Mouse (Mus musculus): ENCODE measurements at regions not wholly inside any gene's neighbourhood (a gene's known extent, or its start where the extent isn't known, plus 50 kb on each side); places are given as distances from the start of the nearest gene placed in this dataset.

DNA sequence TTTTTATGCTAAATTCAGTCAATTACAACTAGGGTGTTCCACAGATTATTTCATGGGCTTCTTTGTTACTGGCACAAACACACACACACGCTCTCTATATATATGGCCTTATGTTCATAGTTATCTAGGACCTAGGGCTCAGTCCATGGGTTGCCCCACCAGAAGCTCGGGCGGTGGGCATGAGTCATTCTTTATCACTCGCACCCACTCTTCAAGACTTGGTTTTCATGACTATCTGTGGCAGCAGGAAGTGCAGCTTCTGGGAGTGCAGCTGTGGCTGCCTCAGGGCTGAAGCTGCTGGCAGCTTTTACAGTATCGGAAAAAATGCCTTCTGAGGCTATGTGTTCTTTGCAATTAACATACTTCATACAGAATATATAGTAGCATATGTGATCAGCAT is 198.7 kb downstream of the Ipo11 start:
- 94% methylated on average over 5 of the region's 5 CpGs for WGBS
- Histone ChIP-seq H3K27me3 (replicated peaks; ENCODE audit: control insufficient read depth, insufficient read depth, low read length) (no peaks in the 10 kb centered on the region), H3K4me1 (ENCODE audit: control insufficient read depth, insufficient read depth, low read length) (no peaks in the 10 kb centered on the region), H3K36me3 (ENCODE audit: control insufficient read depth, insufficient read depth, low read length) (no peaks in the 10 kb centered on the region), H3K4me3 (ENCODE audit: insufficient read depth, low read depth, low read length) (no peak overlapping the region), H3K27ac (ENCODE audit: insufficient read depth, low read depth, low read length) (no peak overlapping the region)
- no peak for TF ChIP-seq CTCF (conservative IDR thresholded peaks at IDR 0.05; ENCODE audit: insufficient read depth, insufficient read length, low read depth, low read length)
- TF ChIP-seq POLR2A (IDR thresholded peaks at IDR 0.05; ENCODE audit: low read depth, low read length): no peak
- DNase-seq: no peak

DNA sequence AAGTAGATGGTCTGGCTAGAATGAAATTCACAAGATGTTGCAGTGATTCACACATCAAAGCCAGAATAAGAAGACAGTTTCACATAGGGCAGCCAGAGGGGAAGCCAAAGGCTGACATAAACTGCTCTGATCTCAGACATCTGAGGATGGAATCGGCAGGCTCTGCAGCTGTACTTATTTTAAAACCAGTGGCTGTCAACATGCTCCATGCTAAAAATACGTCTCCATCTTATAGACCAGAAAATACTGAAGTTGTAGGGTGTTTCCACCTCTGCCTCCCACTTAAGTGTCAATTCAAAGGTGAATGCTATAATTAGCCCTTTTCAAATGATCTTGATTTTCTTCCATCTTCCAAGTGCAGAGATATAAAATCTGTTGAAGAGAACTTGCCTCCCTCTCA is 202.4 kb downstream of the Ipo11 start:
- Histone ChIP-seq H3K36me3 (ENCODE audit: control insufficient read depth, insufficient read depth, low read length) (no peaks in the 10 kb centered on the region), H3K4me1 (ENCODE audit: control insufficient read depth, insufficient read depth, low read length) (no peaks in the 10 kb centered on the region), H3K4me3 (ENCODE audit: insufficient read depth, low read depth, low read length) (no peak overlapping the region), H3K27me3 (replicated peaks; ENCODE audit: control insufficient read depth, insufficient read depth, low read length) (no peaks in the 10 kb centered on the region), H3K27ac (ENCODE audit: insufficient read depth, low read depth, low read length) (no peak overlapping the region)
- DNase-seq: no peak
- 70% methylated on average over 2 of the region's 2 CpGs for WGBS
- TF ChIP-seq CTCF (conservative IDR thresholded peaks at IDR 0.05; ENCODE audit: insufficient read depth, insufficient read length, low read depth, low read length) (no peak), POLR2A (IDR thresholded peaks at IDR 0.05; ENCODE audit: low read depth, low read length) (no peak)

DNA sequence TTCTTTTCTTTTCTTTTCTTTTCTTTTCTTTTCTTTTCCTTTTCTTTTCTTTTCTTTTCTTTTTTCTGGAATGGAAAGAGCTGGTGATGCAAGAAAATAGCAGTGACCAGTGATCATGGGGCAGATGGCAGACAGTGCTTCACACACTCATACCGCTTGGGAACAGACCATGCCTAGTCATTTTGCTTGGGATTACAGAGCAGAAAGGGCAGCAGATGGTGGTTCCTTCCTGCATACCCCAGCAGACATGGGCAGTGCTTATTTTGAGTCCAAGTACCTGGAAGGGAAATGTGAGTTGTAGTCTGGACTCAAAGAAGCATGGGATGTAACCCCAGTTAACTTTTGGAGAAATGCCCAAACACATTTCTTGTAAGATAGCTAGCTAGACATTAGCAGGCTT is 203.9 kb downstream of the Ipo11 start:
- Histone ChIP-seq H3K4me1 (ENCODE audit: control insufficient read depth, insufficient read depth, low read length) (no peaks in the 10 kb centered on the region), H3K27me3 (replicated peaks; ENCODE audit: control insufficient read depth, insufficient read depth, low read length) (no peaks in the 10 kb centered on the region), H3K27ac (ENCODE audit: insufficient read depth, low read depth, low read length) (no peak overlapping the region), H3K4me3 (ENCODE audit: insufficient read depth, low read depth, low read length) (no peak overlapping the region), H3K36me3 (ENCODE audit: control insufficient read depth, insufficient read depth, low read length) (no peaks in the 10 kb centered on the region)
- peak; percentile 31 for DNase-seq
- WGBS: 91% methylated on average over 1 of the region's 1 CpGs
- TF ChIP-seq CTCF (conservative IDR thresholded peaks at IDR 0.05; ENCODE audit: insufficient read depth, insufficient read length, low read depth, low read length): no peak
- no peak for TF ChIP-seq POLR2A (IDR thresholded peaks at IDR 0.05; ENCODE audit: low read depth, low read length)

DNA sequence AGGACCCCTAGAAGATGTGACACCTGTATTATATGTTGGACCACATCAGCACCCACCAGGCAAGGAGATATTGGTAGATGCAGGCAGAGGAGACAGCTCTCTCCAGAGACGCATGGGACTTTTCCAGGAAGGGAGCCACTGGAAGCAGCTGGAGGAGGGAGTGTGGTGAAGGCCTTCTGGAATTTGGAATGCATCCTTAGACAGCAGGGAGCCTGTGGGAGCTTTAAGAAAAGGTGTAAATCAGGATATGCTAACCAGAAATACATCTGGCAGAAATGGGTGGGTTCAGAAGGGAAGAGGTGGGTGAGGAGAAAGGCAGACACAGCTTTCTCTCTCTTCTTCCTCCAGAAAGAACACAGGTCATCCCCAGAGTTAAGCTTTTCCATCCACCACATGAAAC is 213.4 kb downstream of the Ipo11 start:
- Histone ChIP-seq H3K4me1 (ENCODE audit: control insufficient read depth, insufficient read depth, low read length) (no peaks in the 10 kb centered on the region), H3K27me3 (replicated peaks; ENCODE audit: control insufficient read depth, insufficient read depth, low read length) (no peaks in the 10 kb centered on the region), H3K27ac (ENCODE audit: insufficient read depth, low read depth, low read length) (no peak overlapping the region), H3K4me3 (ENCODE audit: insufficient read depth, low read depth, low read length) (no peak overlapping the region), H3K36me3 (ENCODE audit: control insufficient read depth, insufficient read depth, low read length) (no peaks in the 10 kb centered on the region)
- no peak for DNase-seq
- WGBS: 61% methylated on average over 1 of the region's 1 CpGs
- TF ChIP-seq CTCF (conservative IDR thresholded peaks at IDR 0.05; ENCODE audit: insufficient read depth, insufficient read length, low read depth, low read length) (no peak), POLR2A (IDR thresholded peaks at IDR 0.05; ENCODE audit: low read depth, low read length) (no peak)

DNA sequence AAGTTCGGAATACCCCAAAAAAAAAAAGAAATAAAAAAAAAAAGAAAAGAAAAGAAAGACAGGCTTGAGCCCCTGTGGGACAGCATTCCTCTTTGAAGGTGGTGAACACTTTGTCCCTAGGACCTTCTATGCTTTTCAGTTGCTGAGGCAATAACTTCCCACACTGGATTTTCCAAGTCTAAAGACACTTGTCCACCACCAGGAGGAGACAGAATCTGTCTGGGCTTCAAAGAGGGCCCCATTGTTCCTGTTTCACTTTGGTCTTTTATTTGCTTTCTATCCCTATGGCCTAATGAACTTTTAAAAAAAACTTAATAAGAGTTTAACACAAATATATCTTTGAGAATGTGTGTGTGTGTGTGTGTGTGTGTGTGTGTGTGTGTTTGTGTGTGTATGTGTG is 215.6 kb downstream of the Ipo11 start:
- TF ChIP-seq POLR2A (IDR thresholded peaks at IDR 0.05; ENCODE audit: low read depth, low read length) (no peak), CTCF (conservative IDR thresholded peaks at IDR 0.05; ENCODE audit: insufficient read depth, insufficient read length, low read depth, low read length) (no peak)
- Histone ChIP-seq H3K4me1 (ENCODE audit: control insufficient read depth, insufficient read depth, low read length) (no peaks in the 10 kb centered on the region), H3K36me3 (ENCODE audit: control insufficient read depth, insufficient read depth, low read length) (no peaks in the 10 kb centered on the region), H3K4me3 (ENCODE audit: insufficient read depth, low read depth, low read length) (no peak overlapping the region), H3K27ac (ENCODE audit: insufficient read depth, low read depth, low read length) (no peak overlapping the region), H3K27me3 (replicated peaks; ENCODE audit: control insufficient read depth, insufficient read depth, low read length) (no peaks in the 10 kb centered on the region)
- 90% methylated on average over 1 of the region's 1 CpGs for WGBS
- DNase-seq: peak; percentile 11

DNA sequence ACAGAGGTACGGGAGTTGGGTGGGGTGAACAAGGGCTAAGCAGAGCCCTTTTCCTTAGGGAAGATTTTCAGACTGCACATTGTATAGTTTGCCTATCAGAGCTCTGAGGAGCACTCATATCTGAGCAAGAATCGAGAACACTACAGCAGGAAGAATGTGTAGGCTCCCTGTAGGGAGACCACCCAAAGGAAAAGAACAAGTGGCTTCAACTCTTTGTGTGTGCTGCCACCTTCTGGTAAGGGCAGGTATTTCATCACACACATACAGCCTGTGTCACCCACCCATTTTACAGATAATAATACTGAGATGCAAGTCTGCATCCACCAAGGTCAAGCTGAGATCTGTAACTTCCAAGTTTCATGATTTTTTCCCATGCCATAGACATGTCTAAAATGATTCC is 221.0 kb downstream of the Ipo11 start:
- Histone ChIP-seq H3K4me1 (ENCODE audit: control insufficient read depth, insufficient read depth, low read length) (no peaks in the 10 kb centered on the region), H3K4me3 (ENCODE audit: insufficient read depth, low read depth, low read length) (no peak overlapping the region), H3K27ac (ENCODE audit: insufficient read depth, low read depth, low read length) (no peak overlapping the region), H3K36me3 (ENCODE audit: control insufficient read depth, insufficient read depth, low read length) (no peaks in the 10 kb centered on the region), H3K27me3 (replicated peaks; ENCODE audit: control insufficient read depth, insufficient read depth, low read length) (no peaks in the 10 kb centered on the region)
- no peak for DNase-seq
- 36% methylated on average over 2 of the region's 2 CpGs for WGBS
- peak; percentile 41 for TF ChIP-seq CTCF (conservative IDR thresholded peaks at IDR 0.05; ENCODE audit: insufficient read depth, insufficient read length, low read depth, low read length)
- no peak for TF ChIP-seq POLR2A (IDR thresholded peaks at IDR 0.05; ENCODE audit: low read depth, low read length)

DNA sequence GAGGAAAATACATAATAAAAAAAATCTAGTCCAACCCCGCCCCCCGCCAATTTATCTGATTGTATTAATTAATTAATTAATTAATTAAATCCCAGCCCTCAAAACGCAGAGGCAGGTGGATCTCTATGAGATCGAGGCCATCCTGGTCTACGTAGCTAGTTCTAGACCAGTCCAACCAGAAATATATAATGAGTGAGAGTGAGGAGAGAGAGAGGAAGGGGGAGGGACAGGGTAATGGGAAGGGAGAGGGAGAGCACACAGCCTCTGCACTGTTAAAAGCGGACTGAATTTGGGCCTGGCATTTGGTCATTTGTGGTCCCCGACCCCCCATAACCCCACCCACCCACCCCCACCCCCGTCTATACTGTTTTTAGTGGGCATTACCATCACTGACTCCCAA is 221.5 kb downstream of the Ipo11 start:
- no peaks in the 10 kb centered on the region for H3K4me1 ChIP-seq (ENCODE audit: control insufficient read depth, insufficient read depth, low read length)
- H3K36me3 ChIP-seq (ENCODE audit: control insufficient read depth, insufficient read depth, low read length): no peaks in the 10 kb centered on the region
- 82% methylated on average over 8 of the region's 8 CpGs for WGBS
- no peak overlapping the region for H3K4me3 ChIP-seq (ENCODE audit: insufficient read depth, low read depth, low read length)
- no peak for DNase-seq
- TF ChIP-seq POLR2A (IDR thresholded peaks at IDR 0.05; ENCODE audit: low read depth, low read length) (no peak), CTCF (conservative IDR thresholded peaks at IDR 0.05; ENCODE audit: insufficient read depth, insufficient read length, low read depth, low read length) (no peak)
- no peak overlapping the region for H3K27ac ChIP-seq (ENCODE audit: insufficient read depth, low read depth, low read length)
- no peaks in the 10 kb centered on the region for H3K27me3 ChIP-seq (replicated peaks; ENCODE audit: control insufficient read depth, insufficient read depth, low read length)

DNA sequence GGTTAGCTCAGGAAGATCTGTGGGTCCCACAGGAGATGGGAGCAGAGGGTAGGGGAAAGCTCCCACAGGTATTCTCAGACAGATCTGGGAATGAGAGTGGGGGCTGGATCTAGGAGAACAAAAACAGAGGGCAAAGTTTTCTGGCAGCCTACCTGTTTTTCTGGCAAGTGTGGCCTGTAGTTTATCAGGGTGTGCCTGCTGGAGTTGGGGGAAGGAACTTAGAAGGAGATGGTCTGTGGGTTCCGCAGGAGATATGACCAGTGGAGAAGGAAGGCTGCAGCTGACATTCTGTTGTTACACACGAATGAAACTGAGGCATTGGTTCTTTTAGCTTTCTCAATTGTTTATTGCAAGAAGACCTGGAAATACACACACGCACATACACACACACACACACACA is 226.2 kb downstream of the Ipo11 start:
- Histone ChIP-seq H3K27me3 (replicated peaks; ENCODE audit: control insufficient read depth, insufficient read depth, low read length) (no peaks in the 10 kb centered on the region), H3K27ac (ENCODE audit: insufficient read depth, low read depth, low read length) (no peak overlapping the region), H3K4me3 (ENCODE audit: insufficient read depth, low read depth, low read length) (no peak overlapping the region), H3K4me1 (ENCODE audit: control insufficient read depth, insufficient read depth, low read length) (no peaks in the 10 kb centered on the region), H3K36me3 (ENCODE audit: control insufficient read depth, insufficient read depth, low read length) (no peaks in the 10 kb centered on the region)
- no peak for TF ChIP-seq POLR2A (IDR thresholded peaks at IDR 0.05; ENCODE audit: low read depth, low read length)
- no peak for TF ChIP-seq CTCF (conservative IDR thresholded peaks at IDR 0.05; ENCODE audit: insufficient read depth, insufficient read length, low read depth, low read length)
- 78% methylated on average over 3 of the region's 3 CpGs for WGBS
- DNase-seq: no peak
